Mouse (Mus musculus): ENCODE measurements around the gene Adprm. TPM values are rescaled to one million over a fixed set of nuclear protein-coding genes. Genes with fewer than 3 reads are reported as not detected.

The Adprm gene
- total and polyA plus RNA-seq, 3 experiments: 31.2 to 53.8 (median 43.4) TPM

DNA sequence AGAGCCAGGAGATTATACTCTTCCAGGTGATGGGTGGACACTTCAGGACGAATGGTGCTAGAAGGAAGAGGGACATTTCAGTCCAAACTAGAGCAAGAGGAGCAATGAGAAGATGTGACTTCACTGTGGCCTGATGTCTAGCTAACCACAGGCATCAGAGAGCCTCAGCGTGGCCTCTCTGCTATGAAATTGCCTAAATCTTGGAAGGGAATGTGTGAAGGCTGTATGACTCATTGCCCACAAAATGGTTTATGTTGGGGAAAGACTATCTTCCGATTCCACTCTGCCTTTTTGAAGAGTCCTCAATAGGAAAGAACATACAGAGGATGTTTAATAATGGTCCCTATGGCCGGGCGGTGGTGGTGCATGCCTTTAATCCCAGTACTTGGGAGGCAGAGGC, 24.4 kb upstream of the Adprm start:
- H3K9ac ChIP-seq (ENCODE audit: insufficient read depth, low read depth): no peak overlapping the region
- no peak overlapping the region for H3K4me2 ChIP-seq (ENCODE audit: insufficient read depth, low read depth, poor library complexity, severe bottlenecking)
- dilution Hi-C loops (cut with MboI; ENCODE audit: extremely low pct_ligation_motif_present, extremely low pct_unique_long_range_greater_than_20kb, low sequenced_read_pairs) (no loop called here), in situ Hi-C loops (cut with MboI; ENCODE audit: low pct_ligation_motif_present, low pct_unique_long_range_greater_than_20kb, low sequenced_read_pairs) (loop anchor here (5.0 kb wide), 1 partner anchor 169 kb away; no protein-coding TSS in a partner anchor)
- H3K9me3 ChIP-seq (replicated peaks; ENCODE audit: low read length): no peaks in the 10 kb centered on the region
- TF ChIP-seq CHD1 (IDR thresholded peaks at IDR 0.05; ENCODE audit: low read depth, low read length) (no peak), CHD2 (IDR thresholded peaks at IDR 0.05; ENCODE audit: low read length) (no peak), RCOR1 (conservative IDR thresholded peaks at IDR 0.05; ENCODE audit: low read depth, low read length) (no peak), RAD21 (IDR thresholded peaks at IDR 0.05; ENCODE audit: low read depth, low read length) (no peak), USF2 (conservative IDR thresholded peaks at IDR 0.05; ENCODE audit: low read depth, low read length) (no peak), MXI1 (IDR thresholded peaks at IDR 0.05; ENCODE audit: low read depth, low read length) (no peak), IRF4 (IDR thresholded peaks at IDR 0.05; ENCODE audit: low read depth, low read length) (no peak), ZNF384 (IDR thresholded peaks at IDR 0.05; ENCODE audit: low read depth, low read length) (no peak), MAZ (IDR thresholded peaks at IDR 0.05; ENCODE audit: low read depth, low read length) (no peak), ZC3H11A (IDR thresholded peaks at IDR 0.05; ENCODE audit: low read depth, low read length) (no peak)
- DNase-seq (ENCODE audit: extremely low read depth): no peak
- H3K4me3 ChIP-seq (replicated peaks in 1 of 3; ENCODE audit: low read depth in 2 of 3, low read length in 2 of 3, poor library complexity in 1 of 3): no peak overlapping the region
- H3K36me3 ChIP-seq (replicated peaks in 1 of 2; ENCODE audit: control insufficient read depth in 1 of 2, insufficient read depth in 1 of 2, low read length in 1 of 2): no peaks in the 10 kb centered on the region
- peaks cover 38% of the 10 kb centered on the region for H3K27me3 ChIP-seq (replicated peaks)
- H3K27ac ChIP-seq (ENCODE audit: insufficient read depth, low read depth): no peak overlapping the region
- peaks cover 3 to 15% of the 10 kb centered on the region in 2 experiments; a peak in 2 of 4 replicates for H3K4me1 ChIP-seq (ENCODE audit: control insufficient read depth in 1 of 2, insufficient read depth in 2 of 2)
- H3K79me2 ChIP-seq (replicated peaks; ENCODE audit: control insufficient read depth, extremely low read depth, insufficient read depth, poor library complexity, severe bottlenecking): no peaks in the 10 kb centered on the region

DNA sequence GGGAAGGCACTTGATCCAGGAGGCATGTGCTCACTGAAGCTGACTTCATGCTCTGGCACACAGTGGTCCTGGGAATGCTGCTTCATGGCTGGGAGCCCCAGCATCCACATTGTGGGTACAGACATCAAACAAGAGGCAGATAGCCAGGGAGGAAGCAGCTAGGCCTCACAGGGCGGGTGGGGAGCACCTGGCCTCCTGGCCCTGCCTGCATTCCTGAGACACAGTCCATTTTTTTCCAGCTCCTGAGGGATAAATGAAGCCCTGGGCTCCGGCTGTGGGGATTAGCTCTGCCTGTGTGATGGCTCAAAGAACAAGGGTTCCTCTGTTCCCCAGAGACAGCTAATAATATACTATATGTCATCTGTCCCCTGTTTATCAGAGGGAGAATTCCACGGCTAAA, 22.6 kb upstream of the Adprm start:
- Histone ChIP-seq H3K9me3 (replicated peaks; ENCODE audit: low read length) (no peaks in the 10 kb centered on the region), H3K4me3 (replicated peaks in 1 of 3; ENCODE audit: low read depth in 2 of 3, low read length in 2 of 3, poor library complexity in 1 of 3) (no peak overlapping the region), H3K36me3 (replicated peaks in 1 of 2; ENCODE audit: control insufficient read depth in 1 of 2, insufficient read depth in 1 of 2, low read length in 1 of 2) (no peaks in the 10 kb centered on the region), H3K4me1 (ENCODE audit: control insufficient read depth in 1 of 2, insufficient read depth in 2 of 2) (peaks cover 0 to 3% of the 10 kb centered on the region in 2 experiments; a peak in 1 of 4 replicates), H3K9ac (ENCODE audit: insufficient read depth, low read depth) (no peak overlapping the region), H3K4me2 (ENCODE audit: insufficient read depth, low read depth, poor library complexity, severe bottlenecking) (no peak overlapping the region), H3K27me3 (replicated peaks) (peaks cover 38% of the 10 kb centered on the region), H3K79me2 (replicated peaks; ENCODE audit: control insufficient read depth, extremely low read depth, insufficient read depth, poor library complexity, severe bottlenecking) (no peaks in the 10 kb centered on the region), H3K27ac (ENCODE audit: insufficient read depth, low read depth) (no peak overlapping the region)
- DNase-seq (ENCODE audit: extremely low read depth): no peak
- dilution Hi-C loops (cut with MboI; ENCODE audit: extremely low pct_ligation_motif_present, extremely low pct_unique_long_range_greater_than_20kb, low sequenced_read_pairs): no loop called here
- TF ChIP-seq MAX (IDR thresholded peaks at IDR 0.05; ENCODE audit: low read length): no peak
- no peak for TF ChIP-seq NRF1 (IDR thresholded peaks at IDR 0.05; ENCODE audit: low read depth, low read length)
- no peak for TF ChIP-seq RAD21 (IDR thresholded peaks at IDR 0.05; ENCODE audit: low read depth, low read length)
- TF ChIP-seq IRF4 (IDR thresholded peaks at IDR 0.05; ENCODE audit: low read depth, low read length): no peak
- no peak for TF ChIP-seq MAFK (IDR thresholded peaks at IDR 0.05; ENCODE audit: insufficient replicate concordance, low read length)
- in situ Hi-C loops (cut with MboI; ENCODE audit: low pct_ligation_motif_present, low pct_unique_long_range_greater_than_20kb, low sequenced_read_pairs): loop anchor here (5.0 kb wide), 1 partner anchor 168 kb away; no protein-coding TSS in a partner anchor

DNA sequence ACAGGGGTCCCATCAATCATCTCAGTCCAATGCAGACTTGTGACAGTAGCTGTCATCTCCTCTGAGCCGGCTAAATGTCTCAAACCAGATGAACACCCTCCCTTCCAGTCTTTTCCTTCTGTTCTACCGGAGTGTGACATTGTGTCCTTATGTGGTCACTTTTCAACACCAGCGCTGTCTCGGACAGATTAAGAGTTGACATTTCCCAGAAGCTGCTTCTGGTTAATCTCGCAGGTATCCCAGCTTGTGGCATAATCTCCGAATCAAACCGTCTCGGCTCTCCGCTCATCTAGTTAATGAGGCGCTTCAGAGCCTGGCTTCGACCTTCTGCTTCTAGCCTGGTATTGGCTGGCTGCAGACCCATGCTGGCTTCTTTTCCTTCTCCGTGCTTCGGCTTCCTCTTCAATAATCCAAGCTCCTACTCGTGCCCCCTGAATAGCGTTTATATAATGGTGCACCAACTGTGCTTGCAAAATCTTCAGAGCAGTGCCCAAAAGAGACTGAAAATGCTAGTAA, 20.3 kb upstream of the Adprm start:
- no peak overlapping the region for H3K4me3 ChIP-seq (replicated peaks in 1 of 3; ENCODE audit: low read depth in 2 of 3, low read length in 2 of 3, poor library complexity in 1 of 3)
- H3K79me2 ChIP-seq (replicated peaks; ENCODE audit: control insufficient read depth, extremely low read depth, insufficient read depth, poor library complexity, severe bottlenecking): no peaks in the 10 kb centered on the region
- in situ Hi-C loops (cut with MboI; ENCODE audit: low pct_ligation_motif_present, low pct_unique_long_range_greater_than_20kb, low sequenced_read_pairs) (no loop called here), dilution Hi-C loops (cut with MboI; ENCODE audit: extremely low pct_ligation_motif_present, extremely low pct_unique_long_range_greater_than_20kb, low sequenced_read_pairs) (no loop called here)
- H3K4me1 ChIP-seq (ENCODE audit: control insufficient read depth in 1 of 2, insufficient read depth in 2 of 2): peaks cover 2 to 3% of the 10 kb centered on the region in 2 experiments; a peak in 2 of 4 replicates
- peaks cover 21% of the 10 kb centered on the region for H3K27me3 ChIP-seq (replicated peaks)
- H3K4me2 ChIP-seq (ENCODE audit: insufficient read depth, low read depth, poor library complexity, severe bottlenecking): no peak overlapping the region
- H3K9me3 ChIP-seq (replicated peaks; ENCODE audit: low read length): no peaks in the 10 kb centered on the region
- no peak for TF ChIP-seq ZC3H11A (IDR thresholded peaks at IDR 0.05; ENCODE audit: low read depth, low read length)
- TF ChIP-seq USF1 (IDR thresholded peaks at IDR 0.05; ENCODE audit: low read depth, low read length): no peak
- no peak for TF ChIP-seq UBTF (IDR thresholded peaks at IDR 0.05; ENCODE audit: low read depth, low read length)
- no peak for TF ChIP-seq POLR2AphosphoS2 (IDR thresholded peaks at IDR 0.05; ENCODE audit: low read depth, low read length)
- peaks cover 0 to 10% of the 10 kb centered on the region in 2 experiments for H3K36me3 ChIP-seq (replicated peaks in 1 of 2; ENCODE audit: control insufficient read depth in 1 of 2, insufficient read depth in 1 of 2, low read length in 1 of 2)
- DNase-seq (ENCODE audit: extremely low read depth): no peak
- H3K9ac ChIP-seq (ENCODE audit: insufficient read depth, low read depth): no peak overlapping the region
- no peak overlapping the region for H3K27ac ChIP-seq (ENCODE audit: insufficient read depth, low read depth)

Data from CH12.LX (cell line).